Mouse (Mus musculus) mature B cell (primary cell): Measurements from ENCODE around the gene Tmem104.

Source experiments
- in situ Hi-C: fragments of 300-500 bp; cut with MboI; formaldehyde crosslinking; loops from 2 replicates; pipeline ENCODE4 v1.14.3; 2019

The Tmem104 gene

DNA sequence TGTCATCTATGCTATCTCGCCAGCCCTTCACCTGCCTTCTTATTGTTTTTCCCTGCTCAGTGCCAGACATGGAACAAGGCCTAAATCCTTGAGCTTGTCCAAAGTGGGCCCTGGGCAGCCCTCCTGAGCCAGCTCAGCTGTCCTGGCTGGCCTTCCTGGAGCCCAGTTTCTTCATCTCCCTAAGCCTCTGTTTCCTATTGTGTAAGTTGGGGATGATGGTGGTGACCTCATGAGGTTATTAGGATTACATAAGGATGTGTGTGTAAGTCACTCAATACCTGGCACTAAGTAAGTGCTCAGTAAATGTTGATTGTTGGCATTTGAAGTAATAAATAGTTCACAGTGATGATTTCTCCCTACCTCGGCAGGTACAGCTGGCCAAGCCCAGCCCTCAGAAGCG, 20.5 kb upstream of the Tmem104 start:
- in situ Hi-C loops = no loop called here

DNA sequence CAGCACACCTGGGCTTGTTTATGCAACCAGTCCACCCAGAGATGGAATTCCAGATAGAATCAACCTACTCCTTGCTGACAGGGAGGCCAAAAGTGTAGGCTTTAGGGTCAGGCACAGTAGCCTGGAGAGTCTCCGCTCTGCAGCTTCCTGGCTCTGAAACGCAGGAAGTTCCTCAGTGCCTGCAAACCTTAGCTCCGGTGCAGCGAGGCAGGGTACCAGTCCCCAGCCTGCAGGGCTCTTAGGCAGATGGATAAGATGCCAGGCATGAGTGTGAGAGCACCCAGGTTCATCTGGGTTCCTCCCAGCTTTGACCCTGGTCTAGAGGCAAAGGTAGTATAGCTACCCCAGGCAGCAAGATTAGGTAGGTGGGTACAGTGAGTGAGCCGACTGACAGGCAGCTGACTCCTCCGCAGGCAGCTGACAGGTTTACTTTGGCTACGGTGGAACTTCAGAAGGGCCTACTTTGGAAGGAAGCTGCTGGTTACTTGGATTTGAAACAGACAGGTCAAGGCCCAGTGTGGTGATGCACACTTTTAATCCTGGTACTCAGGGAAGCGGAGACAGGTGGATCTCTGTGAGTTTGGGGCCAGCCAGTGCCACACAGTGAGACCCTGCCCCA, 19.5 kb upstream of the Tmem104 start:
- in situ Hi-C loops = no loop called here

DNA sequence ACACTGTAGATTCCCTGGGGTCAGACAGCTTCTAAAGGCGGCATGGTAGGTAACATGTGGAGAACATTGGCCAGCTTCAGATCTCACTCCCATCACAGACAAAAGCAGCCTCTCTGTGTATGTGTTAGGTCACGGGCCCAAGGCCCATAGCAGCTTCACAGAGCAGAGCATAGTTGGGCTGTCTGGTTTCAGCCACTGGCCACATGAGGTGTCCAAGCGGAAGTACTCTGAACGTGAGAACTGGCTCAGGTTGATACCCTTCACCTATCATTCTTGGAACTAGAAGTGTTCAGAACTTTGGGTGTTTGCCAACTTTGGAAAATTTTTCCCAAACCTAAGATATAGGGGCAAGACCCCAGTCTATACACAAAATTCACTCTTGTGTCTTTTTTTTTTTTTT, 17.9 kb upstream of the Tmem104 start:
- in situ Hi-C loops = no loop called here

DNA sequence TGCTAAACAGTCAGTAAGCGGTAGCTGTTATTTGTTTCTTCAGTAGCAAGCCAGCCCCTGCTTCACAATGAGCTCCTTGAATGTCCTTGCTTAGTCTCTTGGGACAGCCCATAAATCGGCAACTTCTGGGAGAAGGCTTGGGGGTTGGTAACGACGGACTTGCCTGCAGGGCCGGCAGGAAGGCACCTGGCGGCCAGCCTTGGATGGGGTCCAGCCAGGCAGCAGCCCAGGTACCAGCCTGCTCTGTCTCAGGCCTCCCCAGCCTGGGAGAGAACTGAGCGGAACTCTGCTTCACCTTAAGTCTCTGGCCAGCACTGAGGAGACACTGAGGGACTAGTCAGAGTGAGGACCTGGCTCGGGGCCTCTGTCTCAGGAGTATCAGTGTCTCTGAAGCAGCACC, 16.2 kb upstream of the Tmem104 start:
- in situ Hi-C loops = no loop called here

DNA sequence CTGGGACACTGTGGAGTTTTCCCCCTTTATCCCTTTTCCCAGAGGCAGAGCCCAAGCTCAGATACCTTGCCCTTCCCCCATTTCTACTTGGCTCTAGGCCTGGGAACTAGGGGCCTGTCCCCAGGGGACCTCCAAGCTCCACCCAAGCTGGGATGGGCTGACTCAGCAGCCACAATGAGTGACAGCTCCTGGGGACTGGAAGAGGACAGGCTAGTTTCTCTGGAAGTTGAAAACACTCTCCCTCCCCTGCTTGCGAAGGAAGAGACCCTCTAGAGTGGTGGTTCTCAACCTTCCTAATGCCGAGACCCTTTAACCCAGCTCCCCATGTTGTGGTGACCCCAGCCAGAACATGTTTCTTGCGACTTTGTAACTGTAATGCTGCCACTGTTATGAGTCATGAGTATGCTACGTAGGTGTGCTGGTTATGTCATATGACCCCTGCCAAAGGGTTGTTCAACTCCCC, 14.4 kb upstream of the Tmem104 start:
- in situ Hi-C loops = no loop called here

DNA sequence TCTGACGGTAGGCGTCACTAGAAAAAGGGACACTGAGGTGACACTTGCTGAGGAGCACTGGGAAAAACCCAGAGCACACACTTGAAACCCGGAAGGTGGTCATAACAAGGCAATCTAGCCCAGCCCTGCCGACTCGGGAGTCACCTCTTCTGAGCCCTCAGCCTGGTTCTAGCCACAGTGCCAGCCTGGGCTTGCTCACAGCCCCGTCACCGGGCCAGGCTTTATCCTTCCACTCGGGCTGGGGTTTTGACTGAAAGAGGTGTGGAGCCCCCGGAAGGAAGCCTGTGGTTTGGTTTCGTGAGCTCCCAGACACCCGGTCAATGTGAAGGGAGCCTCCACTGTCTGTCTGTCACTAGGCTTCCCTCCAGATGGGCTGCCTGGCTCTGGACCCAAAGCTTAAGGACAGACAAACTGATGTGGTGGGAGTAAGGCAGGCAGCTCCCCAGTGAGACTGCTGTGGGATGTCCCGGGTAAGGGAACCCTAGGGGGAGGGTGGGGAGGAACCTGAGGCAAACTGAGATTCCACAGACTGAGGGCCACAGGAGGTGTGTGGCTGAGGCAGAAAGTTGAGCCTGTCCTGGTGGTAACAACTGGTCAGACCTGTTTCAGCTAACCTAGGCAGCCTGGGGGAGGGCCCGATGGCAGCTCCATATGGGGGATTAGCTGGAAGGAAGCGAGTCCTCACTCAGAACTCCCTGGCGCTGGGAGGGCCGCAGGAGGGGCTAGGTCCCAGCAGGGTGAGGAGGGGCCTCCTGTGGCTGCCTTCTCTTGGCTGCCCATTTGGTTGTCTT, 13.5 kb upstream of the Tmem104 start:
- in situ Hi-C loops = no loop called here

DNA sequence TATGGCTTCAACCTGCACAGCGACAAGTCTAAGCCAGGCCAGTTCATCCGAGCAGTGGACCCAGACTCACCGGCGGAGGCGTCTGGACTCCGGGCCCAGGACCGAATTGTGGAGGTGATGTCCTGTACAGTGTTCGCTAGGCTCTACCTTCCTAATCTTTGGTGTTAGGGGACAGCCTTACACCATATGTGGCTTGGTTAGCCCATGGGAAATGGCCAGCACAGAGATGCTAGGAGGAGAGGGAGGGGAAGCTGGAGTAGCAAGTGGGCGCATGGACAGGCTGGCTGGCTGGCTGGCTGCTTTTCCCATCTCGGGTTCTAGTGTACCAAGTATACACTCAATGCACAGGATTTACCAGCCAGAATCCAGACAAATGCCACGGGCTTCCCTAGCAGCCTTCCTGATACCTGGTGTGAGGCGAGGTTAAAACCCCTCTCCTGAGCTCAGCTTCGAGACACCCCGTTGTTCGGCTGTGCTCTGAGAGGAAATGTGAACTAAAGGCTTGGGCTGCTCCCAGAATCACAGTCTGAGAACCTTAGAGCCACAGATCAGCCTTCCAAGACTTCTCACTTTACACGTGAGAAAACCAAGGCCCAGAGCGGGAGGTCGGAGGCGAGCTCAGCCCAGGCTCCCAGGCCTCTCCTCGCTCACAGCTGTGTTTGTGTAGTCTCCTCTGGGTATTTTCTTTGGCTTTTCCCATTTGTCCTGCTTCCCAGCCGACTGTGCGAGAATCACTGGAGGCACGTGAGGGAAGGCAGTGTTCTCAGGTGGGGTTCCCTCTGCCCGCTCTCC, 10.7 kb upstream of the Tmem104 start:
- in situ Hi-C loops = no loop called here

DNA sequence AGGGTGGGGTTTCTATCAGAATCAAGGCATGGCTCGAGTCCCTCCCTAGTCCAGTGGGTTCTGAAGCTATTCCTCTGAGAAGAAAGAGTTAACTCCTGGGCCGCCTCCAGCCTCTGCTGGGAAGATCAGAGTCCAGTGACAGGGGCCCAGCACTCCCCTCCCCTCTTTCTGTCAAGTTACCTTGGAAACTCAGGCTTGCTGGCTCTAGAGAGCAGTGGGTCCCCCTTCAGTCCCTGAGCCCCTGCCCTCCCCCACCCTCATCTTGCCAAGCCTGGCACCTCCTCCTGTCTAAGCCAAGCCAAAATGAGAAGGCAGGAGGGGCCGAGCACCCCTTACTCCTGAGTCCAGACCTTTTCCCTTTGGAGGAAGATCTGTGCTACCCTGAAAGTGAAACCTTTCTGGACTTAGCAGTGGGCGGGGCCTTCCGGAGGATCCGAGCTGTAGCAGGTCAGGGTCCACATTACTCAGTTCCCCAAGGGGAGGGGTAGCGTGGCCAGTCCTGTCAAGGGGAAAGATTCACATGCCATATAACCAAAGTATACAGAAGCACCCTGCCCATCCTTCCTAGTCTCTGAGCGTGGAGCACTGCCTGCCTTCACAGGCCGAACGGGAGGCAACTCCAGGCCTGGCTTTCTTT, 9.6 kb upstream of the Tmem104 start:
- in situ Hi-C loops = no loop called here

DNA sequence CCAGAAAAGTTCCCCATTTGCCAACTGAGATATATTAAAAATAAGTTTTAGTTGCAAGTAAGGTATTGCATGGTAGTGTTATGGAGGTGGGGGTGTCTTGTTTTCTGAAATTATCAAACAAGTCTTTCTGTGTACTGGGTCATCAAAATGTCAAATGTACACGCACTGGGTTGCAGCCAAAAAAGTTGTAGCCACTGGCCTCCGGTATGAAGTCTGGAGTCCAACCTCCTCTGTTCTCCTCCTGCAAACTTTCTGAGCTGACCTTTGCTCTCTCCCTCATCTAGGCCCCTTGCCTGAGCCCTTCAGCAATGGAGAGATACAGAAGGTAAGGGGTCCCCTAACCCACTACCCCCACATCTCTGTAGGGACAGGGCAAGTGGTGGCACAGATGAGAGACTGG, 8.5 kb upstream of the Tmem104 start:
- in situ Hi-C loops = no loop called here

DNA sequence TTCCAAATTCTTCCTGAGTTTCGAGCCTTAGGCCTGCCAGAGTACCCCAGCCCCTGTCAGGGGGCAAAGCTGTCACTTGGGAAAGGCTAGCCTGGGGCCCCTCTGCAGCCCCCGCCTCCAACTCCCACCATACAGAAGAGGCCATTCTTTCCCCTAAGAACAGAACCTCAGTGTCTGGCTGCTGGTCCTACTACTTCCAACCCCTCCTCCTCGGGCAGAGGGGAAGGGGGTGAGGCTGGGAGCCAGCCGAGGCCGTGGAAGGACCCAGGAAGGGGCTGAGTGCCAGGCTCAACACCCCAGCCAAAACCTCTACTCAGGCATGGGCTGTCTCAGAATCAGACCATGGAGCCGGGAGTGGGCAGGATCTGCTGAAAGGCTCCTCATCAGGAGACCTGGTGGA, 8.1 kb upstream of the Tmem104 start:
- in situ Hi-C loops = no loop called here

DNA sequence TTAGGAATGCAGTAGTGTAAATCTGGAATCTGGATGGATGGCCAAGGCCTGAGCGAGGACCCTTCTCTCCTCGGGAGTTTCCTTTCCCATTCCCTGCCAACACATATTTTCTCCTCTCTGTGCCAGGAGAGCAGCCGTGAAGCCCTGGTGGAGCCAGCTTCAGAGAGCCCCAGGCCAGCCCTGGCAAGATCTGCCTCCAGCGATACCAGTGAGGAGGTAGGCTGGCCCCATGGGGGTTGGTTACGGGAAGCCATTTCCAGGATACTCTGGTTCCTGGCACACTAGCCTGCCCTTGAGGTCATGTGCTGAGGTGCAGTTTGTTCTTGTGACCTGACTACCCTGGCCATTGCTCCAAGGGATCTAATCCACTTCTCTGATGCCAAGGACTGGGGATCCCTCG, 7.4 kb upstream of the Tmem104 start:
- in situ Hi-C loops = no loop called here

DNA sequence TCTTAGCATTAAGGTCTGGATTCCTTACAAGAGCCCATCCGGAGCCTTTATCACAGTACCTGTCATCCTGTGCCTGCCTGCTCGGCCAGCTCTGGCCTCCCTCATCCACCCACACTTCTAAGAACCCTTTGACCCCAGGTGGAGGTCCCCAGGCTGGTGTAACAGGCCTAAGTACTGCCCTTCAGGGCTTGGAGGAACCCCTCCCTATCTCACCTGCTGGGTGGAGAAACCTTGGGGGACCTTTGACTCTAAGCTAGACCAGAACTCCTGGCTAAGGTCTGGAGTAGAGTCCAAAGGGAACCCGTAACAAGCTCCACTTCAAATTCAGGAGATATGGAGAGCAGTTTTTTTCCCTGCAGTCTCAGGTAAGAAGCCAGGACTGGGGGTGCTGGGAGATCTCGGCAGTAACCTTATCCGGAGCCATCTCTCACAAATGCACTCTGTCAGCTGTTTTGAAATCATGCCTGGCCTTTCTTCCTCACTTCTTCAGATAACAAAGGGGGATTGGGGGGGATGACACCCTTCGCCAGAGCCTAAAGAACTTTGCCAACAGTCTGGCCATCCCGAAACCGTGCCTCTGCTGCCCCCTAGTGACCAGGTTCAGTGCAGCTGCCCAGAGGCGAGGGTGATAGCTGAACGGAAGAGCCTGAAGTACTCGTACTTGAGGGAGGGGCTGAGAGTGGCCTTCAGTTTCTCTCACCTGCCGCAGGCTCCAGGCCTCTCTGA, 5.2 kb upstream of the Tmem104 start:
- in situ Hi-C loops = no loop called here

DNA sequence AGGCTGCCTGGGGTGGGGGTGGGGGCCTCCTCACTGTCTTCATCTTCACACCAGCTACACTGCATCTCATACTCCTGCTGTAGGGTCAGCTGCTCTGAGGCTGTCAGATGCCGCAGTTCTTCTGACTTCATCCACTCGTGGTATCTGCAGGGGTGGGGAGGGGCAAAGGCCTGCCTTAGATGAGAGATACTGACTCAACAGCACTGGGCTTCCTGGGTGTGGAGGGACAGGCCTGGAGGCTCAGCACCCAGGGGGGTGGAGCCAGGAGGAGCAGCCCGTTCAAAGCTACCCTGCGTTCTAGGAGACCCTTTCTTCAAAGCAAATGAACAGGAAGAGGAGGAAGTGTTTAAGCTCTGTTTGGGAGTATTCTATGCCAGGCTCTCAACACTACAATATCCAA, 2.3 kb upstream of the Tmem104 start:
- in situ Hi-C loops = no loop called here

DNA sequence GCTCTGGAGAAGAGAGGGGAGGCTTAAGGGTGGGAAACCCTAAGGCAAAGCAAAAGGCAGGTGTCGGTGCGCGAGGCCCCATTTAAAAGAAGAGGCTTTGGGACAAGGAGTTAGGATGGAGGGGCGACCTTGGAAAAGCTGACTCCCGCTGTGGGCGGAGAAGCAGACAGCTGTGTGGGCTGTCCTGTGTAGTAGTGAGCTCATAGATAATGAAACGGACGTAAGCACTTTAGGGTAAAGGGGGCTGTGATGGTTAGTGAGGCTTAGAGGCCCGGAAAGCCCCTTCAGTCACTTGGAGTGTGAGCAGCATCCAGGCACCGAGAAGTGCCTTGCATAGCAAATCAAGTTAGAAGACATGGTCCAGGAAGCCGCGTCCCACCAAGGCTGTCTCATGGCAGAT, 406 bp downstream of the Tmem104 start, which contains the start of gene Nat9:
Gene Nat9 (minus strand): TSS at position 167 of the 400 bp plus-strand sequence.
- in situ Hi-C loops = no loop called here

DNA sequence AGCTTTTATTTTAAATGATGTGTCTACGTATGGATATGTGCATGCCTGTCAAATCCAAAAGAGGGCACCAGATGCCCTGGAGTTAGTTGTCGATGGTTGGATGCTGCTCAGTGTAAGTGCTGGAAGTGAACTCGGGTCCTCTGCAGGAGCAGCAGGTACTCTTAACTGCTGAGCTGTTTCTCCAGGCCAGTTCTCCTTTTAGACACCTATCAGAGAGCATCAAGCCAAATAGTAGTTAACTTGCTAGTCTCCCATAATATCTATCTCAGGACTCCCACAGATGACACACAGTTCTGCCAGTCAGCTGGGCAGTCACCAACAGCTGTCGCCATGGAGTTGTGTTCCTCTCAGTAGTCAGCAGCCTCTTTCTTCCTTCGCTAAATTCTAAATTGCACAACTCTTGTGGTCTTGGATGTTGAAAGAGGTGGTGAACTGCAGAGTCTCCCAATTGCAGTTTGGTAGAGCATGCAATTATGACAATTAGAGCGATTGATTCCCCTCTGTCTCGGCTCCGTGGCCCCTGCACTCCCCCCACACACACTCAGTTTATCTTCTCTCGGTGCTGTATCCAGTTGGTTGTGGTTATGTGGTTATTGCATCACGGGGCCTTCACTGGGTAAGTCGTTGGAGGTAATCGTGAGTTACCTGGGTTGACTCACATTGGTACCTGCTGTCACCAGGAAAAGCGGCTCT, 1.4 kb downstream of the Tmem104 start:
- in situ Hi-C loops = no loop called here

DNA sequence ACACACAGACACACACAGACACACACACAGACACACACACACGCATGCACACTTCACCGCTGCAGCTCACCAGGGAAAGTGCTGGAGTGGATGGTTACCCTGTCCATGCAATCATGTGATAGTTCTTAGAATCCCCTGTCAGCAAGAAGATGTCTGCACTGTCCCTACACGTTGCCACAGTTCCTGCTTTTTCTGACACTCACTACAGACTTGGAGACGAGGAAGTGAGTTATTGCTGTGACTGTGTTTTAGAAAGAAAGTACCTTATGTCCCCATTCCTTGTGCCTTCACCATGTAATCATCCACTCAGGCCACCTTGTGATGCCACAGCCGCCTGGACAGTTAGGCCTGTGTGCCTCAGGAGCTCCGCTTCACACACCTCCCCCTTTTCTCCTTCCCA, 2.0 kb downstream of the Tmem104 start:
- in situ Hi-C loops = no loop called here

DNA sequence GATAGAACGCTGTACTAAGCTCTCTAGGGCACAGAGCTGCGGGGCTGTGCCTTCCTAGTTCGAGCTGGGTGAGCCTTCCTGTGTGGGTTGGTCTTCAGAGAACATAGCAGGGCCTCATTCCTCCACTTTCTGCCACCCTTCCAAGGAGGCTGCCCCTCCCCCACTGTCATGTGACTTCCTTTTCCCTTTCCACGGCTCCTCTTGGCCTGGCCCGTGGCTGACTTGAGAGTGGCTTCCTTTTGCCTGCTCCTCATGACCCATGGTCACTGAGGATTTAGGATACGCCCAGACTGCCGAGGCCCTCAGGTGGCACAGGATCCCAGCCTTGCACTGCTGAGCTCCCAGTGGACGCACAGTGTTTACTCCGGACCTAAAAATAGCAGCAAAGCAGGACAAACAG, 4.9 kb downstream of the Tmem104 start:
- in situ Hi-C loops = no loop called here

DNA sequence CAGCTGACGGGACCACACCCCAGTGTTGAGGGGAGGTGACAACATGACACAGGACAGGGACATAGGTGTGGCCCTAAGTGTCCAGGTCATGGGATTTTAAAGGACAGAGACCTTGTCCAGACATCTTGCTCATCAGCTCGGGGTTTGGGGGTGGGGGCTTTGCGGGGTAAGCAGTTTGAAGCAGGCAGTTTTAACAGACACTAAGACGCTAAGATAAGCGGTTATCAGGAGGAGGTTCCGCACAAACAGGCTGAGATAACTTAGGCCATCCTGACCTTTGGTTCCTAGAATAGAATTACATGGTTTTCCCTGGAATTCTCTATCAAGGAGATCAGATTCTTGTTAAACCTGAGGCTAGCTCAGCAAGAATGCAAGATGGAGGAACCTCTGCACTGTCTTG, 7.4 kb downstream of the Tmem104 start:
- in situ Hi-C loops = no loop called here

DNA sequence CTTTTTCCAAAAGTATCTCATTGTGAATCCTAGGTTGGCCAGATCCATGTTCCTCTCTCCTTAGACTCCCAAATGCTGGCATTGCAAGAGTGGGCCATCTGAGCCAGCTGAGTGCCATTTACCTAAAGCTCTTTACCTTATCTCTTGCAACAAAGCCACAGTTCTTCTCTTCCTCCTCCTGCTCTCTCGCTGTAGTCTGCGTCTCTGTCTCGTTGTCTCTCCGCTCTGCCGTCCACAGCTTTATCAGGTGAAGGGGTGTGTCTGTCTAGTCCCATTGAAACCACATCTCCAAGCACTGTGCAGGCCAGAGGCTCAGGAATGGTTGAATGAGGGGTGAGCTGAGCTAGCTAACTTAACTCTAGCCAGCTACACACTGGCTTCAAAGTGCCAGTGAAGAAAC, 8.6 kb downstream of the Tmem104 start:
- in situ Hi-C loops = no loop called here

DNA sequence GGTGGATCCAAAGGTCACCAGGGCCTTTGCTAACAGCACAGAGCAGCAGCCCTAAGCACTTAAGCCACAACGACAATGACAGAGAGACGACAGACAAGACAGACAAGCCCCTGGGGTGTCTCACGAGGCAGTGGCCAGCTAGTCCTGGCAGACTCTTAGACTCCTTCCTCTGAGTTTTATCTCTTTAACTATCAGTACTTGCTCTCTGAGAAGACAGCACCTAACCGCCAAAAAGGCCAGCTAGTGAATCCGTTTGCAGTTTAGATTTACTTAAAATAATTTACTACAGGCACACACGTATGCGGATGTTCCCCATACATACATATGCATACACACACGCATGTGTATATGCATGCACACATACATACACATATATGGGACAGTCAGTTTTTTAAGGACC, 10.3 kb downstream of the Tmem104 start:
- in situ Hi-C loops = no loop called here

DNA sequence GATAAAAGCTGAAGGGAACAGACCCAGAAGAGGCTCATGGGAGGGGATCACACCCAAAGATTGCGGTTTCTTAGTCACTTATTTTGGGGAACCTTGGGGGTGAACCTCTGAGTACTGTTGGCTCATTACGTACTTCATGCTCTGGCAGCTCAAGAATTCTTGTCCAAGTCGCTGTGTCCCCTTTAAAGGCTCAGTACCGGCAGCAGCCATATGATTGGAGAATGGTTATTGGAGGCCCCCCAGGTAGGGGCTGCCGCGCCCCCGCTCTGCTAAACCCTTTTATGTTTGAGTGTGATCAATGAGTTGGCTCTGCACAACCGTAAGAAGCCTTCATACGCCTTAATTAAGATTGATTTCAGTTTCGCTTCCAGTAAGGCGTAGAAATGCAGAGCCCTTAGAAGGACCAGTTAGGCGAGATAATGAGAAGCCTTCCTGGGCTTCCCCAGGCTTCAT, 11.7 kb downstream of the Tmem104 start:
- in situ Hi-C loops = no loop called here
